Mouse (Mus musculus): ENCODE data around the gene Hoxb8.

DNA sequence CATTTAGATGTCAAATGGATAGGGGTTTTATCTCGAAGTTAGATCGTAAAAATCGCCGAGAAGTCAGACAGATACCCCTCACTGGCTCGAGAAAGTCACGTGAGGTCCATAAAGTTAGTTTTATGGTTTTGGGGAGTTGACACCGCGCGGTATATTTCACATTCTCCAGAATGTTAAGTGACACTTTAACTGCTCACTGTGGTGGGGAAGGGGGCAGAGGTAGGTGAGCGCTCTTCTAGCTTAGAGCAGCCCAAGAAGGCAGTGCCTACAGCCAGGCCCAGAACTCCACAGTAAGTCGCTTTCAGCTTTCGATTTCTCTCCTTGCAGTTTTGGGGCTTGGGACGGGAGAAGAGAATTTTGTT is 25.2 kb downstream of the Hoxb8 start:
- TF ChIP-seq POLR2A (IDR thresholded peaks at IDR 0.05; ENCODE audit: extremely low read depth, insufficient read depth, low read length) (no peak), CTCF (IDR thresholded peaks at IDR 0.05; ENCODE audit: extremely low read depth, insufficient read depth, low read length) (no peak)

All from cortical plate, adult 2 months (tissue).